Mouse (Mus musculus) G1E (cell line): Measurements from ENCODE around the gene Fam189a1. TPM values are rescaled to one million over a fixed set of nuclear protein-coding genes. Genes with fewer than 3 reads are reported as not detected.

Experiments
- ATAC-seq: 2 replicates; pipeline ENCODE4 v1.8.0; 2016; ENCODE audit warnings: mild to moderate bottlenecking; ENCODE audit not compliant: insufficient number of reproducible peaks, poor library complexity, low FRiP score, severe bottlenecking; ENCODE audit errors: extremely low read depth
- DNase-seq: peaks from one replicate; pipeline ENCODE4 v3.0.0; 2012; ENCODE audit warnings: low spot score
- H3K27me3 ChIP-seq: 2 replicates; pipeline ENCODE4 v1.6.1; 2012; ENCODE audit warnings: mild to moderate bottlenecking, low read length, inconsistent platforms; ENCODE audit not compliant: insufficient read depth
- H3K36me3 ChIP-seq: replicated peaks from 2 replicates; pipeline ENCODE3; 2012; ENCODE audit warnings: mild to moderate bottlenecking, inconsistent platforms
- H3K4me1 ChIP-seq: 2 replicates; pipeline ENCODE4 v1.6.1; 2012; ENCODE audit warnings: low read depth, low read length, inconsistent platforms, mixed read lengths; ENCODE audit not compliant: insufficient read depth
- H3K4me3 ChIP-seq: 2 replicates; pipeline ENCODE4 v1.5.1; 2012; ENCODE audit warnings: low read depth, mild to moderate bottlenecking, inconsistent platforms, low read length, moderate library complexity, mixed read lengths
- H3K9me3 ChIP-seq: replicated peaks from 2 replicates; pipeline ENCODE4 v1.6.1; 2012; ENCODE audit warnings: inconsistent platforms
- CTCF ChIP-seq: IDR thresholded peaks from 2 replicates; pipeline ENCODE4 v1.5.1; 2012; ENCODE audit warnings: low read depth, low read length, inconsistent platforms, mixed read lengths
- GATA1 ChIP-seq: IDR thresholded peaks from 2 replicates; pipeline ENCODE4 v1.6.1; 2012; ENCODE audit warnings: borderline replicate concordance, low read length, inconsistent platforms, mixed read lengths
- GATA2 ChIP-seq: IDR thresholded peaks from 2 replicates; pipeline ENCODE4 v1.6.1; 2012; ENCODE audit warnings: low read depth, low read length, inconsistent platforms, borderline replicate concordance
- POLR2AphosphoS5 ChIP-seq: IDR thresholded peaks from 2 replicates; pipeline ENCODE4 v1.6.1; 2012; ENCODE audit warnings: low read depth, low read length, inconsistent platforms; ENCODE audit not compliant: insufficient replicate concordance
- TAL1 ChIP-seq: conservative IDR thresholded peaks from 2 replicates; pipeline ENCODE4 v1.6.1; 2012; ENCODE audit warnings: low read depth, low read length, inconsistent platforms, mixed read lengths
- polyA plus RNA-seq: library from polyadenylated mRNA; stranded (reverse); fragments of >175 nt; gene quantifications from 2 replicates; pipeline ENCODE4 v1.2.3, GENCODE M21; 2012
- total RNA-seq, 2 experiments: library from RNA; stranded (forward) in 1 of 2; stranded (reverse) in 1 of 2; fragments of 200-1000 nt in 1 of 2; fragments of >200 nt in 1 of 2; fragmentation: Nextera tagmentation in 1 of 2; gene quantifications; 2 replicates each; pipeline ENCODE4 v1.2.3; 2014 to 2017

Fam189a1 gene
- total and polyA plus RNA-seq, 3 experiments = 0.16 TPM; not detected in 2

DNA sequence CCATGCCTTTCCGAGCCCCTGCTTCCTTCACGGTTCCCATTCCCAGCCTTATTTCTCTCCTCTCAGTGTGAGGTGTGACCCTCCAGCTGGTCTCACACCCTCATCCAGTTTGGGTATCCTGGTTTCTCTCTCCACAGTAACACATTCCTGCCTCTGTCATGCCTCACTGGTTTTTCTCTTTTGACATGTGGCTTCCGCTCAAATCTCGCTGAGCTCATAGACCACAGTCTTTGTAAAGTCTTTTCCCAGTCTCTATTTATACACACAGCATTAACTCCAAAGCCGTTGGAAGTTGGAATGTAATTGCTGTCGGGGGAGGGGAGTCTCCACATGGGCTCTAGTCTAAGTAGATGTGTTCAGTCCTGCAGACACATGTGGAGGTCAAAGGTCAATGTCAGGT is 145.2 kb downstream of the Fam189a1 start:
- peaks cover 7% of the 10 kb centered on the region for H3K9me3 ChIP-seq
- TF ChIP-seq POLR2AphosphoS5 (no peak), GATA1 (no peak), CTCF (no peak), TAL1 (no peak), GATA2 (no peak)
- no peaks in the 10 kb centered on the region for H3K4me1 ChIP-seq
- H3K36me3 ChIP-seq = no peaks in the 10 kb centered on the region
- ATAC-seq (no peak), DNase-seq (no peak)
- H3K4me3 ChIP-seq = no peak overlapping the region
- H3K27me3 ChIP-seq = no peaks in the 10 kb centered on the region

- TF ChIP-seq GATA2 (no peak), TAL1 (no peak), GATA1 (no peak), POLR2AphosphoS5 (no peak), CTCF (no peak)
- H3K36me3 ChIP-seq = no peaks in the 10 kb centered on the region
- DNase-seq = no peak
- no peak for ATAC-seq
- peaks cover 7% of the 10 kb centered on the region for H3K9me3 ChIP-seq
- H3K4me3 ChIP-seq = no peak overlapping the region
- no peaks in the 10 kb centered on the region for H3K4me1 ChIP-seq
- H3K27me3 ChIP-seq = no peaks in the 10 kb centered on the region
These were observed 146.1 kb downstream of the Fam189a1 start for GRCm38 (mm10) chr7:65010275-65010674.

GRCm38 (mm10) chr7:65005731-65006130 is 150.6 kb downstream of the Fam189a1 start:
- ATAC-seq (no peak), DNase-seq (no peak)
- Histone ChIP-seq H3K9me3 (0 out of 2 replicates have a peak, but pooled peaks cover 4% of the 10 kb centered on the region), H3K4me1 (no peaks in the 10 kb centered on the region), H3K4me3 (no peak overlapping the region), H3K36me3 (no peaks in the 10 kb centered on the region), H3K27me3 (no peaks in the 10 kb centered on the region)
- TF ChIP-seq CTCF (no peak), POLR2AphosphoS5 (no peak), GATA1 (no peak), GATA2 (no peak), TAL1 (no peak)

GRCm38 (mm10) chr7:64999718-65000214 is 156.6 kb downstream of the Fam189a1 start:
- H3K4me3 ChIP-seq = no peak overlapping the region
- TF ChIP-seq CTCF (no peak), GATA1 (no peak), GATA2 (no peak), TAL1 (no peak), POLR2AphosphoS5 (no peak)

DNA sequence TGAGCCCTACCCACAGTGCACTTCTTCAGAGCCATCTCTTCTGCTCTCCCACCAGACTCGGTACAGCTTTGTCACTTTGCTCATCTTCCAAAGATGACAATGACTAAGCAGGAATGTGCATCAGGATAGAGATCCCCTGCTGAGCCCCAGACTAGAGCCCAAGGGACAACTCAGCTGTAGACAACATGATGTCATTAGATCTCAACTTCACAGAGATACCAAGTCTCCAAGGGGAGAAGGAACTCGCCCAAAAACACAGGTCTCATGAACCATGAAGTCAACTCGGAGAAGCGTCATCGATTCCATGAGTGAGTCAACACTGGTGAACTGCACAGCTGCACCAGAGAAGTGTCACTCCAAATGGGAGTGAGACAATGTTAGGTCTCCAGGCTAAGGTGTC is 158.6 kb downstream of the Fam189a1 start:
- H3K27me3 ChIP-seq = no peaks in the 10 kb centered on the region
- H3K36me3 ChIP-seq = no peaks in the 10 kb centered on the region
- H3K4me1 ChIP-seq = no peaks in the 10 kb centered on the region
- no peak for DNase-seq
- no peak for TF ChIP-seq GATA1
- TF ChIP-seq POLR2AphosphoS5 = no peak
- ATAC-seq = no peak
- H3K4me3 ChIP-seq = no peak overlapping the region
- H3K9me3 ChIP-seq = peaks cover 8% of the 10 kb centered on the region; the same call in 1 of the 2 replicates

More at GRCm38 (mm10) chr7:64999718-65000214, 156.6 kb downstream of the Fam189a1 start:
- Histone ChIP-seq H3K27me3 (no peaks in the 10 kb centered on the region), H3K36me3 (no peaks in the 10 kb centered on the region), H3K9me3 (peaks cover 6% of the 10 kb centered on the region; the same call in 1 of the 2 replicates), H3K4me1 (no peaks in the 10 kb centered on the region)
- no peak for ATAC-seq
- no peak for DNase-seq

- Histone ChIP-seq H3K27me3 (no peaks in the 10 kb centered on the region), H3K4me3 (no peak overlapping the region), H3K36me3 (no peaks in the 10 kb centered on the region), H3K9me3 (peaks cover 6% of the 10 kb centered on the region; the same call in 1 of the 2 replicates), H3K4me1 (no peaks in the 10 kb centered on the region)
- DNase-seq = no peak
- ATAC-seq = no peak
- no peak for TF ChIP-seq TAL1
- TF ChIP-seq CTCF = no peak
These were observed 160.4 kb downstream of the Fam189a1 start for GRCm38 (mm10) chr7:64995946-64996444.
